Mouse (Mus musculus) monocyte, adult 2 months (primary cell): ENCODE measurements around the gene Paqr8.
"Not testable (repeated sequence)": the region's sequence is repeated elsewhere in the genome, so short reads cannot be mapped to it uniquely, and the experiment has no call there.

ENCODE experiments used
- DNase-seq, 2 experiments: peaks; one replicate each; pipeline ENCODE4 v3.0.0; 2022; ENCODE audit warnings: low spot score in 2 of 2, low read depth in 1 of 2

Gene Paqr8

DNA sequence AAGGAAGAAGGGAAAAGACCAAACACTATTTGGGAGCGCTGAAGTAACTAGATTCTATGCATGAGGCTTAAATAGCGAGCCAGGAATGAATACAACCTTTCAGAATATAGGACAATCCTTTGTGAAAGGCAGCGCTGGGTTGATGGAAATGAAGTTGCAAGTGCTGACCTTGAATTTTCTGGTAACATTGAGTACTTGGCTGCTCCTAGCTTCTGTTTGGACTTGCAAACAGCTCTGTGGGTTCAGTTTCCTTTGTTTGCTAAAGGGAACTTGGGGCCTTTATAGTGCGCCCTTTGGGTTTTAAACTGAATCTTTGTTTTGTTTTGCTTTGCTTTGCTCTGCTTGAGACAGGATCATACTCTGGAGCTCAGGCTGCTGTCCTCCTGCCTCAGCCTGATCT lies 18.1 kb downstream of the Paqr8 start:
- DNase-seq = no peak

- no peak for DNase-seq
Measured at GRCm38 (mm10) chr1:20912115-20912514, 21.7 kb downstream of the Paqr8 start.

DNA sequence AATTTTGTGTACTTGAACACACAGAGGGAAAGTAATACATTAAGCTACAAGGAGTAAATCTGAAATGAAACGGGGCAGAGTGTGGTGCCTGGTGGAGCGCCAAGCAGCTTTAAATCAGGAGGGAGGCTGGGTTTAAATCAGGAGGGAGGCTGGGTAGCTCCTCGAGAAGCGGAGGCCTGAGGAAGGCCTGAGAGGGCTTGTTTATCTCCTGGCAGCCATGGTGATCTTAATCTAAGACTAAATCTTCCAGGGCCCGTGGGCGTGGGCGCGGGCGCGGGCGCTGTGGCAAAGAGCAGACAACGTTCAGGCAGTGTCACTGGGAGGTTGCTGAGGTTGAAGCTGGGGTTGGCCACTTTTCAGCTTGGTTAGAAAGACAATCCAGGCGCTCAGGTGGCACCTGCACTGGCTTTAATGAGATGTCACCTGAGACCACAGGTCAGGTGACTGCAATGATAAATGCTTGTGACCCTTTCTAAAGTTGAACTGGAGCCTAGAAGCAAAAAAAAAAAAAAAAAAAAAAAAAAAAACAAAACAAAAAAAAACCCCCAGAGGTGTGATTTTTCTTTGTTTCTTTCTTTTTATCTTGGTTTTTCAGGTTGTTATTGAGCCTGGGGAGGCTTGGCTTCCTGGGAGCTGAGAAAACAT lies 22.2 kb downstream of the Paqr8 start:
- DNase-seq = no peak

- DNase-seq = no peak
Measured at GRCm38 (mm10) chr1:20914769-20915168, 24.4 kb downstream of the Paqr8 start.

DNA sequence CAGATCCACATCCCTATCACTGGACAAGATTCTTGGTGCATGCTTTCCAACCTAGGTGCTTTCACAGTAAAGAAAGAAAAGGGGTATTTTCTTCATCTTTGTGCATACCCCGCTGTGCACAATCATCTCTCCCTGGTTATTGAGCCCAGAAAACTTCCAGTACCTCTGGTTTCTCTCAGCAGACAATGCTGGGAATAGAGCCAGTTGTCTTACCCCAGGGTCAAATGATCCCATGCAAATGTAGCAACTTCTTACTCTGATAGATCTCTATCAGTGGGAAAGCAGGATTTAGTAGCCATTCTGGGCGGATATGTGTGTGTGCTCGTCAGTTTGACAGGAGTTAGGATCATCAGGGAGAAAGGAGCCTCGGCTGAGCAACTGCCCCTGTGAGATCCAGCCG lies 25.2 kb downstream of the Paqr8 start:
- DNase-seq = no peak

DNA sequence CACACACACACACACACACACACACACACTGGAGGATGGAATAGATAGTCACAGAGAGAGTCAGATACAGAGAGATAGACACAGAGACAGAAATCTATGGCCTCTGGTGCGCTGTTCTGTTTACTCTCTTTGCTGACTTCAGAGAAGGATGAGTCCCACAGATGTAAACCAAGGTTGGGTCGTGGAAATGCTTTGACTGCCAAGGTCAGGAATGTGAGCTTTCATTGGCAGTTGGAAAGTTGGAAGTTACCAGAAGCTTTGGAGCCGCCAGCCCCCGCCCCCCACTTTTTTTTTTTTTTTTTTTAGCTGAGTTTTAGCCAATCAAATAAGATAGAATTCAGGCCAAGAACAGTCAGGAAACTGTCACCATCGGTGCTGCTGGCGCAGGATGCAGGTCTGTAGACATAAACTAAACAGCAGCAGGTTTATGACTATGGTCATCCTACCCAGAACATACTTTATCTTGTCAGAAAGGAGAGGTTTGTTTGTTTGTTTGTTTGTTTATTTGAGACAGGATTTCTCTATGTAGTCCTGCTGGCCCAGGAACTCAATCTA lies 27.2 kb downstream of the Paqr8 start:
- no peak for DNase-seq

DNA sequence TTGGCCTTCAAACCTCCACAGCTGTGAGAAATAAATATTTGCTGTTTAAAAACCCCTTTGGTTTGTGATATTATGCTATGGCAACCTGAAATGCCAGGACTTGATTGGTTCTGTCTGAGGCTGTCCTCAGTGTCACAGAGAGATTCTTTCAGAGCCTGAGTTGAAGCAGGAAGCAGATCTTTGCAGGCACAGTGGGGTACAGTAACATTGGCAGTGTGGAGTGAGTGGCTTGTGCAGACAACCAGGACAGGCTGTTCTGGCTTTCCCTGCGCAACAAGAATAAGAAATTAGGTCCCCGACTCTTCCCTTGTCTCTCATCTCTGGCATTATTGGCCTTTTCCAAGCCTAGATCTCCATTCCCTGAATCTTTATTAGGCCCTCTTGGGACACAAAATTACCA lies 29.3 kb downstream of the Paqr8 start:
- no peak for DNase-seq

DNA sequence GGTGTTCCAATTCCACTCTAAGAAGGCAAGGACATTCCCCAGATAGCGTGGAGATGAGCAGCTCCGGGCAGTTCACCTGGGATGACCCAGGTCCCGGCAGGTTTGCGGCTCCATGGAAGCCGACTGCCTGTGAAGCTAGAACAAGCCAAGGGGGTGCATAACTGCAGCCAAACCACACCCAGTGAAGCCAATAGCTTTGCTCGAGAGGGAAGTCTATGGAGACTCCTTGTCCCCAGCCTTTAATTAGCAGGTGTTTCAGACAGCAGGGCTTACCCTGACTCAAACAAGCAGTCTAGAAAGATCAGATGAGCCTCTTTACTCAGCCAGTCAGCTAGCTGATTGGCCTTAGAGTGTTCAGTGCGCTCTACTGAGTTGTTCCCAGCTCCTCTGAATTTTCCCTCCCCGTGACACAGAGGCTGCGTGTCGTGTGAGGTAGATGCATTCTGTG lies 30.7 kb downstream of the Paqr8 start:
- DNase-seq = no peak

DNA sequence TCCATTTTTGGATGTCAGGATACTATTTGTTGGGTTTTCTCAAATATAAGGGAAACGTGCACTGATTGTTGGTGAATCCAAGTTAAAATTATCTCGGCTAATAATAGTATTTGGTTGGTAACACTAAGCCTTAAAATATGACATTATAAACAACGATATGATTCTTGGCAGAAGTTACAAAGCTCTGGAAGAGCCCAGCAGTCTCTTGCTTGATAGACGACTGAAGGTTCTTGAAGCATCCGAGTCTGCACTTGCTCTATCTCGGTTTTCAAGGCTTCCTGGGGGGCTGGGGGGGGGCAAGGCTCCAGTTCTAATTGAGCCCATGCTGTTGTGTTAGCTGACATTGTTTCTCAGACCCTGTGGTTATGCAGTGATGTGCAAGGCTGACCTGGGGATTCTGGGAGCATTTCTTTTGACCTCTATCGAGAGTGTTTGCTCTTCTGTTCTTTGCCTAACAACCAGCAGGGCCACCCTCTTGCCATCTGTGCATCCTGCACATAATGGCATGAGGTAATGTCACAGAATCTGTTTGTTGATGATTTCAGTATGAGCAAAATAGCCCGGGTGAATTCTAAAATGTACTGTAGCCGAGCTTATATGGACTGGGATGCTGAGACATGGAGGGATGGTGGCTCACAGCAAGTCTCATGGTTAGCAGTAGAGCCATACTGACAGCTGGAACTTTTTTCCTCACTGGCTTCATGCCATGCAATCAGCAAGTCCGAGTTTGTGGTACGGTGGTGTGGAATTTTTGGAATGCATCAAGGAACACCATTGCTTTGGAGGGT lies 32.4 kb downstream of the Paqr8 start:
- no peak for DNase-seq

DNA sequence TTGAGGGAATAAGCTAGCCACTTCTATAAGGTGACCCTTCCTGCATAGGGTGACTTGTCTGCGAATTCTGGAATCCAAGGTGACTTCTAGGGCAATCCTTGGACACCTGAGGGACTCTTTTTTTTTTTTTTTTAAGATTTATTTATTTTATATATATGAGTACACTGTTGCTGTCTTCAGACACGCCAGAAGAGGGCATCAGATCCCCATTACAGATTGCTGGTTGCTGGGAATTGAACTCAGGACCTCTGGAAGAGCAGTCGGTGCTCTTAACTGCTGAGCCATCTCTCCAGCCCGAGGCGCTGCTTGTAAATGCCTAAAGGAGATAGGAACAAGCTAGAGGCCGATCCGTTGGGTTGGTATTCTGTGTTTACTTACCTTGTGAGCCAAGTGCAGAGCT lies 34.9 kb downstream of the Paqr8 start:
- DNase-seq = not testable (repeated sequence)

DNA sequence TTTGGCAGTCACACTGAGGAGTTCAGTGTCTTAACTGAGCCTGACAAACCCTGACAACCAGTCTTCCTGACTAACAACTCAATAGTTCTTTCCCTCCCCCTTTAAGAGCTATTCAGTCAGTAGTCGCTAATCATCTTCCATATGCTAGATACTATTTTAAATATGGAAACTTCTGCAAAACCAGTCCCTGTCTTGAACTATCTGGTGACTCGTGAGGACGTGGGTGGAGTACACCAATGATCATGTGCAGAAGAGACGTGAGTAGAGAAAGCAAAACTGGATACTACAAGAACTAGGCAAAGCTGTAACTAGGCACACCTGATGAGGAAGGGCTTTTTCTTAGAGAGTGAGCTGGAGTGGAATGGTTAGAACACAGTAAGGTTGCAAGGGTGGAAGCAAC lies 35.5 kb downstream of the Paqr8 start:
- DNase-seq = no peak

- DNase-seq = no peak
Measured at GRCm38 (mm10) chr1:20926376-20926775, 36.0 kb downstream of the Paqr8 start.

GRCm38 (mm10) chr1:20928487-20928886 lies 38.1 kb downstream of the Paqr8 start:
- DNase-seq = no peak

DNA sequence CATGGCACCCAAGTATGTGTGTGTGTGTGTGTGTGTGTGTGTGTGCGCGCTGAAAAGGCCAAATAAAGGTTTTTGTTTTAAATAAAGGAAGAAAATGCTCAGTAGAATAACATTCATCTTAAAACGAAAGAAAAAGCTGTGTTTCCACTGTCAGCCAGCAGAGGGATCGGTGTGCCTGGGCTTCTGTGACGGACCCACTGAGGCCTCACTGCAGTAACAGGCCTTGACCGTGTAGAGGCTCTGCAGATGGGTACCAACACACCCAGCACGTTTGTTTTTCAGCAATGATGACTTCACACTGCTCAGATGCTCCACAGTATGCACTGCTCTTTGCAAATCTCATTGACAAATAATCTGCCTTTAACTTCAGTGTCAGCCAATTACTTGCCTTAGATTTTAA lies 43.1 kb downstream of the Paqr8 start:
- peak in 1 of 2 experiments; percentile 15 for DNase-seq

DNA sequence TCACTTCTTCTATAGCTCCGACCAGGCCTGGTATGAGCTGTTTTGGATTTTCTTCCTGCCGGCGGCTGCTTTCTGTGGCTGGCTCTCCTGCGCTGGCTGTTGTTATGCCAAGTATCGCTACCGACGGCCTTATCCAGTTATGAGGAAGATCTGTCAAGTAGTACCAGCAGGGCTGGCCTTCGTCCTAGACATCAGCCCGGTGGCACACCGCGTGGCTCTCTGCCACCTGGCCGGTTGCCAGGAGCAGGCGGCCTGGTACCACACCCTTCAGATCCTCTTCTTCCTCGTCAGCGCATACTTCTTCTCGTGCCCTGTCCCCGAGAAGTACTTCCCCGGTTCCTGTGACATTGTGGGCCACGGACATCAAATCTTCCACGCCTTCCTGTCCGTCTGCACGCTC lies 44.7 kb downstream of the Paqr8 start:
- DNase-seq = no peak

- no peak for DNase-seq
Measured at GRCm38 (mm10) chr1:20939046-20939445, 48.6 kb downstream of the Paqr8 start.

DNA sequence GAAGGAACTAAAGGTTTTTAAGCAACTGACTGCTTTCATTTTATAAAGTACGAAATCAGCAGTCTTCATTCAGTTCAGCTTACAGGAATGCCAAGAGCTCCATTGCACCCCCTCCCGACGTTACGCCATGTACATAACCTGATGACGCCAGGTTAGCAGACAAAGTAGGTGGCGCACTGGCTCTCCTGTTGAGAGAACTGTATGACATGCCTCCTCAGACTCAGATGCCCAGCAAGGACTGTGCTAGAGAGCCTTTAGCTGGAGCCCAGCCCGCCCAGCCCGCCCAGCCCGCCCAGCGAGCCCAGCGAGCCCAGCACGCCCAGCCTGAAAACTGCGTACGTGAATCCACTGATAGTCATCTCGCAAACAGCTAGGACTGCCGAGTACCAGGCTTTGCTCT lies 49.7 kb downstream of the Paqr8 start:
- DNase-seq = no peak

GRCm38 (mm10) chr1:20941322-20941721 lies 50.9 kb downstream of the Paqr8 start:
- DNase-seq = no peak

DNA sequence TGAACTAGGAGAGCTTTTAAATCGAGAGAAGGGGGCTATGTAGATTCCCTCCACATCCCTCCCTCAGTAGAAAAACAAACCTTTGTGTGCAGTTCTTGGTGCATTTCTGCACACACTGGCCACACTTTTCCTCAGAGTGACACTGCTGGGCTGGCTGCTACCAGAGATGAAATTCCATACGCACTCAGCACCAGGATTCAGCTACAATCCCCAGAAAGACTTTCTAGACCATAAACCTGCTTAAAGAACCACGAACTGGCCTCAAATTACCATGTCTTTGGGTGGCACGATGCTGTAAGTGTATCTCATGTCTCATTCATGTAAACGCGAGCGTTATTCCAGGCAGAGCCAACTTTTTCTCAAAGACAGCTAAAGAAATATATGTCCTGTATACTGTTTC lies 51.5 kb downstream of the Paqr8 start:
- DNase-seq = no peak

DNA sequence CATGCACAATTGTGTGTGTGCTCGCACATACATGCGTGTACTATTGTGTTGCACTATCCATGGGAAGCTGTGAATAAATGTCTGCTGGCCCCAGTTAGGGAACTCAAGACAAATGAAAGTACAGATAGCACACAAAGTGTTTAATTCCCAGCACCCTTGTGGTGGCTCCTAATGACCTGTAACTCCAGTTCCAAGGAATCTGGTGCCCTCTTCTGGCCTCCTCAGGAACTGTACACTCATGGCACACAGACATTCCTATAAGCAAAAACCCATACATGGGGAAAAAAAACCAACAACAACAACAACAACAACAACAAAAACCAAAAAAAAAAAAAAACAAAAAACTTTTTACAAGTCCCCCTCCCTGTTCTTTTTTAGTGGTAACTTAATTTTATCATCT lies 52.6 kb downstream of the Paqr8 start:
- DNase-seq = no peak

DNA sequence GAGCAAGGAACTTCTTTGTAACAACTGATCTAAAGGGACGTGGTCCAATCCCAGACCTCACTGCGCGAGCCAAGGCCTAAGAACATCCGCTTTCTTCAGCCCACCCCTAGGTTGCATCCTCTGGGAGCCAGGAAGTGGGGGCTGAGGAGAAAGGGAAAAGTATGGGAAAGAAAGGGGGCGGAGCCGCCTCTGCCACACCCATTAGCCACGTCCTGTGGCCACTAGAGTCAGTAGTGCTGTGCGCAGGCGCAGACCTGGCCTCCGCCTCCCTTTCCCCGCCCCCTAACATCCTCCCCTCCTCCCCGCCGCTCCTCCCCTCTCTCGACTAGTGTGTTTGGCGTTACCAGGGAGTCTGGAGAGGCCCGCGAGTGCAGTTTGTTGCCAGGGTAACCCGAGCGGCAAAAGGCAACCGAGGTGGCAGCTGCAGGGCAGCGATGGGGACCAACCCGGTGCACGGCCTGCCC lies 60.9 kb downstream of the Paqr8 start, which contains the start of gene Efhc1:
TSS of gene Efhc1 (plus strand) at position 327 of the 464 bp plus-strand sequence.
- DNase-seq = peak in 1 of 2 experiments; percentile 58

DNA sequence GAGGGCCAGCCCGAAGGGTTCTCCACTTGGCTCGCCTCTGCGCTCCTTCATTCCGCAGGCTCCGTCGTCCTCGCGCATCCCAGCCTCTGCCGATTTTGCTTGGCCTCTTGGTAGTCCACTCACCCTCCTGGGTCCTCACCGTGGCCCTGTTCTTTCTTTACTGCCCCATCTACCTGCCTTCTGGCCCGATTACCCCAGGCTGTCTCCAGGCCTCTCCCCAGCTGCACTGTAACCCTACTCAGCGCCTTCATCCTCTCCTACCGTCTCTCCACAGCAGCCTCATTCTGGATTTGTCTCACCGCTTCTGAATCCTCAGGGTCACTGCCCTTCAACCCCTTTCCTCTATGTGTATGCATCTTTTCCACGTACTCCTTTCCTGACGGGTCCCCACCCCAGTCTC lies 61.4 kb downstream of the Paqr8 start:
- DNase-seq = no peak
